13 mouse cellular contexts compared by ENCODE assay signal in the genomic region with DNA sequence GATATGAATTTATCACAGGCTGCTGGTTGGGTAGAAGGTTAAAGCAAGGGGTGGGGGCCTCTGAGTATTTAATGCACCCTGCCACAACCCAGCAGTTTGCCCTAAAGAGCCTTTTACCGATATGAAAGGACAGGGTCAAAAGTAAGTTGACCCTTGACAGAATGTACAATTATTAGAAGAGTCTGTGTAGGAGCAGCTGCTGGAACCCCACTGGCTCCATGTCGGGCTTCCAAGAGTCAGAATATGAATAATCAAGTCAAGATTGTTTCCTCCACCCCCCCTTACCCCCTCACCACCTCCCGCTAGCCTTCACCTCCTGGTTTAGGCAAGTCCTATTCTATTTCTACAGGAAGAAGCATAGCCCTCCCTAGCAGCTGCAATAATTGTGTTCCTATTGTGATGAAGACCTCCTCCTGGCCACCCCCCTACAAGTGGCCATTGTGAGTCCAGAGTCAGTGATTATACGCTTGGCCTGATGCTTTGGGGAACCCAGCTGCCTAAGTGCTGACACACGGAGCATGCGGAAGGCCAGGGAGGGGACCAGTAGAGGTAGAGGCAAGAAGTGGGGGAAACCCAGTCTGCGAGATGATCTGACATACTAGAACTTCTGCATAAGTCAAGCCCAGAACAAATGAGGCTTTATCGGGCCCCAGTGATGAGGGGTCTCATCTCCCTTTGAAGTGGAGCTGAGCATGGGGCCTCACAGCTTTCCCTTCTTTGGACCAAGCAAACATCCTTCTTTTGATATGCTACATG.
DNase-seq lines count a peak whose midpoint lies in the region; ATAC-seq and TF ChIP-seq lines count a peak whose summit lies in the region.
"Had no signal": no experiment of that assay in that cellular context is flagged by ENCODE, and none has a peak within 500 bp of the region (broad histone marks: within the 10 kb centered on the region; RNA-seq: fewer than 3 reads in every experiment).

No protein-coding gene starts in this region.

- H3K27ac ChIP-seq in embryonic facial prominence, embryonic 10.5 days (replicated peaks): 0 out of 2 replicates have a peak overlapping the region, but pooled peaks have one; percentile 14
- H3K27ac ChIP-seq in hindbrain, embryonic 11.5 days (ENCODE audit: low read depth, low read length): peak overlapping the region; percentile 61; the same call in 1 of the 2 replicates
- peak overlapping the region; percentile 60; the same call in 1 of the 2 replicates for H3K27ac ChIP-seq in midbrain, embryonic 16.5 days (ENCODE audit: low read length)
- H3K27ac ChIP-seq in liver, postnatal 0 days (ENCODE audit: low read depth): no peak overlapping the region
- H3K27ac ChIP-seq in kidney, adult 2 months (ENCODE audit: insufficient read depth, low read depth, low read length): no peak overlapping the region
- H3K27ac ChIP-seq: heart, embryonic 15.5 days had no signal

- H3K4me1 ChIP-seq in embryonic facial prominence, embryonic 10.5 days: peaks cover 20% of the 10 kb centered on the region
- 0 out of 2 replicates have a peak, but pooled peaks cover 2% of the 10 kb centered on the region for H3K4me1 ChIP-seq in hindbrain, embryonic 11.5 days (replicated peaks; ENCODE audit: control insufficient read depth, insufficient read depth, low read length)
- H3K4me1 ChIP-seq in midbrain, embryonic 16.5 days (ENCODE audit: control insufficient read depth, insufficient read depth, low read length): peaks cover 11% of the 10 kb centered on the region
- no peaks in the 10 kb centered on the region for H3K4me1 ChIP-seq in liver, postnatal 0 days (ENCODE audit: insufficient read depth)
- no peaks in the 10 kb centered on the region for H3K4me1 ChIP-seq in kidney, adult 2 months (ENCODE audit: control insufficient read depth, insufficient read depth, low read length)
- H3K4me1 ChIP-seq: heart, embryonic 15.5 days had no signal

- no peak for TF ChIP-seq CTCF in brain, embryonic 14.5 days (IDR thresholded peaks at IDR 0.05; ENCODE audit: borderline replicate concordance, extremely low read depth, insufficient read depth, insufficient read length)
- no peak for TF ChIP-seq CTCF in liver, postnatal 0 days (IDR thresholded peaks at IDR 0.05; ENCODE audit: low read depth)
- no peak for TF ChIP-seq CTCF in kidney, adult 2 months (conservative IDR thresholded peaks at IDR 0.05; ENCODE audit: insufficient read depth, insufficient read length, low read depth, low read length)

- WGBS in embryonic facial prominence, embryonic 10.5 days: 30% methylated on average over 8 of the region's 8 CpGs
- 16% methylated on average over 8 of the region's 8 CpGs for WGBS in hindbrain, embryonic 11.5 days
- WGBS in midbrain, embryonic 16.5 days: 10% methylated on average over 8 of the region's 8 CpGs
- WGBS in liver, postnatal 0 days (ENCODE audit: insufficient replicate concordance): 77% methylated on average over 8 of the region's 8 CpGs
- WGBS in kidney, adult 2 months: 85% methylated on average over 8 of the region's 8 CpGs

- no peak overlapping the region for H3K9ac ChIP-seq in hindbrain, embryonic 11.5 days (ENCODE audit: low read depth, low read length)
- H3K9ac ChIP-seq in midbrain, embryonic 16.5 days (ENCODE audit: low read depth, low read length): no peak overlapping the region
- no peak overlapping the region for H3K9ac ChIP-seq in liver, postnatal 0 days (replicated peaks)
- H3K9ac ChIP-seq: heart, embryonic 15.5 days; lung, embryonic 14.5 days had no signal

- H3K27me3 ChIP-seq in embryonic facial prominence, embryonic 10.5 days (replicated peaks; ENCODE audit: low read depth, poor library complexity, severe bottlenecking): peaks cover 14% of the 10 kb centered on the region
- peaks cover 14% of the 10 kb centered on the region; the same call in 1 of the 2 replicates for H3K27me3 ChIP-seq in hindbrain, embryonic 11.5 days (ENCODE audit: control insufficient read depth, insufficient read depth, low read length)
- no peaks in the 10 kb centered on the region; the same call in 1 of the 2 replicates for H3K27me3 ChIP-seq in midbrain, embryonic 16.5 days (ENCODE audit: control insufficient read depth, insufficient read depth, low read depth, low read length)
- no peaks in the 10 kb centered on the region for H3K27me3 ChIP-seq in liver, postnatal 0 days (ENCODE audit: insufficient read depth, low read length)
- H3K27me3 ChIP-seq in kidney, adult 2 months (replicated peaks; ENCODE audit: control insufficient read depth, insufficient read depth, low read length): no peaks in the 10 kb centered on the region
- H3K27me3 ChIP-seq: heart, embryonic 15.5 days had no signal

- no peak for TF ChIP-seq POLR2A in brain, embryonic 14.5 days (IDR thresholded peaks at IDR 0.05; ENCODE audit: borderline replicate concordance, extremely low read depth, insufficient read depth, insufficient read length, poor library complexity, severe bottlenecking)
- TF ChIP-seq POLR2A in kidney, adult 2 months (IDR thresholded peaks at IDR 0.05; ENCODE audit: low read depth, low read length): no peak

- no peak overlapping the region for H3K4me2 ChIP-seq in hindbrain, embryonic 11.5 days (replicated peaks; ENCODE audit: low read depth, low read length)
- no peak overlapping the region for H3K4me2 ChIP-seq in midbrain, embryonic 16.5 days (ENCODE audit: low read length)
- no peak overlapping the region for H3K4me2 ChIP-seq in liver, postnatal 0 days (ENCODE audit: low read depth, low read length)
- H3K4me2 ChIP-seq: heart, embryonic 15.5 days; lung, embryonic 14.5 days had no signal

- H3K4me3 ChIP-seq in embryonic facial prominence, embryonic 10.5 days: no peak overlapping the region
- H3K4me3 ChIP-seq in hindbrain, embryonic 11.5 days (ENCODE audit: low read depth, low read length): no peak overlapping the region
- no peak overlapping the region for H3K4me3 ChIP-seq in midbrain, embryonic 16.5 days (ENCODE audit: low read depth, low read length)
- no peak overlapping the region for H3K4me3 ChIP-seq in liver, postnatal 0 days (ENCODE audit: low read depth, low read length)
- no peak overlapping the region for H3K4me3 ChIP-seq in kidney, adult 2 months (ENCODE audit: insufficient read depth, low read depth, low read length)
- H3K4me3 ChIP-seq: heart, embryonic 15.5 days had no signal

- H3K9me3 ChIP-seq in embryonic facial prominence, embryonic 10.5 days: no peaks in the 10 kb centered on the region
- no peaks in the 10 kb centered on the region for H3K9me3 ChIP-seq in hindbrain, embryonic 11.5 days (ENCODE audit: control insufficient read depth, low read length)
- H3K9me3 ChIP-seq in midbrain, embryonic 16.5 days (replicated peaks; ENCODE audit: control insufficient read depth, low read length, poor library complexity, severe bottlenecking): no peaks in the 10 kb centered on the region
- no peaks in the 10 kb centered on the region for H3K9me3 ChIP-seq in liver, postnatal 0 days (ENCODE audit: low read length)
- H3K9me3 ChIP-seq: heart, embryonic 15.5 days had no signal

- peak; percentile 84 for DNase-seq in brain, embryonic 14.5 days (ENCODE audit: low read depth)
- DNase-seq in embryonic facial prominence, embryonic 10.5 days (ENCODE audit: low spot score): peak; percentile 56
- peak; percentile 78 for DNase-seq in hindbrain, embryonic 11.5 days (ENCODE audit: low spot score)
- DNase-seq in ovary, adult 18-20 months (ENCODE audit: low spot score): no peak
- no peak for DNase-seq in liver, postnatal 0 days
- no peak for DNase-seq in kidney, adult 2 months
- DNase-seq in adrenal gland, postnatal 14 days: no peak
- DNase-seq: cerebellum, postnatal 36 days; kidney, adult 18-20 months; lung, embryonic 14.5 days; right cerebral cortex, postnatal 25 days had no signal

- peak; percentile 95 for ATAC-seq in hindbrain, embryonic 11.5 days (ENCODE audit: low FRiP score)
- ATAC-seq in midbrain, embryonic 16.5 days: peak; percentile 82
- no peak for ATAC-seq in liver, postnatal 0 days

- no peaks in the 10 kb centered on the region for H3K36me3 ChIP-seq in embryonic facial prominence, embryonic 10.5 days (replicated peaks)
- no peaks in the 10 kb centered on the region for H3K36me3 ChIP-seq in hindbrain, embryonic 11.5 days (ENCODE audit: control insufficient read depth, insufficient read depth, low read length)
- no peaks in the 10 kb centered on the region for H3K36me3 ChIP-seq in midbrain, embryonic 16.5 days (ENCODE audit: control insufficient read depth, insufficient read depth, low read length)
- H3K36me3 ChIP-seq in liver, postnatal 0 days (replicated peaks; ENCODE audit: insufficient read depth, low read length): no peaks in the 10 kb centered on the region
- no peaks in the 10 kb centered on the region; the same call in 1 of the 2 replicates for H3K36me3 ChIP-seq in kidney, adult 2 months (ENCODE audit: control insufficient read depth, insufficient read depth, low read length)
- H3K36me3 ChIP-seq: heart, embryonic 15.5 days had no signal

- no peak for TF ChIP-seq EP300 in liver, postnatal 0 days (IDR thresholded peaks at IDR 0.05; ENCODE audit: low read depth)

Comparison
In these comparisons a context has a peak if more than half of its experiments do, and no peak if none do; other contexts are left out.
1. DNase-seq: peak in brain, embryonic 14.5 days (single experiment), embryonic facial prominence, embryonic 10.5 days (single experiment) and hindbrain, embryonic 11.5 days (single experiment); none in ovary, adult 18-20 months (single experiment), liver, postnatal 0 days (single experiment), kidney, adult 2 months (single experiment) and adrenal gland, postnatal 14 days (single experiment).
2. H3K27ac ChIP-seq: peak in embryonic facial prominence, embryonic 10.5 days (single experiment), hindbrain, embryonic 11.5 days (single experiment) and midbrain, embryonic 16.5 days (single experiment); none in liver, postnatal 0 days (single experiment) and kidney, adult 2 months (single experiment).